ENCODE assay signal across 10 mouse cellular contexts in genomic region chr12:83209461-83209860, GRCm38 (mm10).
DNase-seq lines count a peak whose midpoint lies in the region; ATAC-seq lines count a peak whose summit lies in the region.
"Had no signal": no experiment of that assay in that cellular context is flagged by ENCODE, and none has a peak within 500 bp of the region (broad histone marks: within the 10 kb centered on the region; RNA-seq: fewer than 3 reads in every experiment).

No protein-coding gene starts in this region.

- 46% methylated on average over 6 of the region's 6 CpGs for WGBS in forebrain, embryonic 11.5 days
- WGBS in forebrain, embryonic 15.5 days: 8% methylated on average over 6 of the region's 6 CpGs
- 69% methylated on average over 6 of the region's 6 CpGs for WGBS in midbrain, embryonic 10.5 days
- WGBS in midbrain, embryonic 15.5 days: 34% methylated on average over 6 of the region's 6 CpGs
- 36% methylated on average over 6 of the region's 6 CpGs for WGBS in liver, embryonic 16.5 days (ENCODE audit: insufficient replicate concordance)

- no peaks in the 10 kb centered on the region for H3K27me3 ChIP-seq in forebrain, embryonic 11.5 days (ENCODE audit: control insufficient read depth, insufficient read depth, low read length)
- H3K27me3 ChIP-seq in forebrain, embryonic 15.5 days: no peaks in the 10 kb centered on the region
- H3K27me3 ChIP-seq in midbrain, embryonic 10.5 days (ENCODE audit: low read depth, poor library complexity, severe bottlenecking): peaks cover 5% of the 10 kb centered on the region; the same call in 1 of the 2 replicates
- H3K27me3 ChIP-seq in midbrain, embryonic 15.5 days (replicated peaks): no peaks in the 10 kb centered on the region
- no peaks in the 10 kb centered on the region for H3K27me3 ChIP-seq in liver, embryonic 16.5 days (ENCODE audit: control insufficient read depth, insufficient read depth, low read depth, low read length)

- ATAC-seq in forebrain, embryonic 11.5 days (replicated peaks; ENCODE audit: low FRiP score): no peak
- no peak; the same call in 1 of the 2 replicates for ATAC-seq in forebrain, embryonic 15.5 days (replicated peaks)
- ATAC-seq in midbrain, embryonic 15.5 days (replicated peaks): no peak
- 0 out of 2 replicates have a peak, but pooled peaks have one; percentile 21 for ATAC-seq in liver, embryonic 16.5 days (ENCODE audit: low read depth)

- no peak overlapping the region for H3K4me3 ChIP-seq in forebrain, embryonic 11.5 days (ENCODE audit: low read depth, low read length)
- no peak overlapping the region for H3K4me3 ChIP-seq in forebrain, embryonic 15.5 days
- no peak overlapping the region for H3K4me3 ChIP-seq in midbrain, embryonic 10.5 days
- no peak overlapping the region for H3K4me3 ChIP-seq in midbrain, embryonic 15.5 days
- H3K4me3 ChIP-seq in liver, embryonic 16.5 days (ENCODE audit: low read depth, low read length): no peak overlapping the region

- DNase-seq in forebrain, embryonic 11.5 days (ENCODE audit: low spot score): peak; percentile 51
- no peak for DNase-seq in midbrain, embryonic 10.5 days (ENCODE audit: low spot score)
- peak; percentile 66 to 73 for DNase-seq in cerebellum, postnatal 25 days
- DNase-seq in spleen, postnatal 4 days (ENCODE audit: low spot score in 2 of 2): no peak
- DNase-seq in adipocyte (ENCODE audit: low spot score): no peak
- DNase-seq: layer of hippocampus, adult 9-11 months; thymus, postnatal 25 days had no signal

- H3K9me3 ChIP-seq in forebrain, embryonic 11.5 days (ENCODE audit: control insufficient read depth, low read length): no peaks in the 10 kb centered on the region
- no peaks in the 10 kb centered on the region for H3K9me3 ChIP-seq in forebrain, embryonic 15.5 days
- no peaks in the 10 kb centered on the region for H3K9me3 ChIP-seq in midbrain, embryonic 10.5 days (replicated peaks)
- H3K9me3 ChIP-seq in midbrain, embryonic 15.5 days: no peaks in the 10 kb centered on the region
- H3K9me3 ChIP-seq in liver, embryonic 16.5 days (replicated peaks; ENCODE audit: control insufficient read depth, low read length): no peaks in the 10 kb centered on the region

- H3K9ac ChIP-seq in forebrain, embryonic 11.5 days (ENCODE audit: low read length): no peak overlapping the region
- no peak overlapping the region for H3K9ac ChIP-seq in forebrain, embryonic 15.5 days (replicated peaks)
- no peak overlapping the region for H3K9ac ChIP-seq in midbrain, embryonic 15.5 days
- H3K9ac ChIP-seq in liver, embryonic 16.5 days (ENCODE audit: low read depth, low read length): no peak overlapping the region

- H3K27ac ChIP-seq in forebrain, embryonic 11.5 days (ENCODE audit: low read depth, low read length): 0 out of 2 replicates have a peak overlapping the region, but pooled peaks have one; percentile 25
- H3K27ac ChIP-seq in forebrain, embryonic 15.5 days (replicated peaks): no peak overlapping the region
- H3K27ac ChIP-seq in midbrain, embryonic 10.5 days (replicated peaks): 0 out of 2 replicates have a peak overlapping the region, but pooled peaks have one; percentile 34
- no peak overlapping the region for H3K27ac ChIP-seq in midbrain, embryonic 15.5 days
- no peak overlapping the region for H3K27ac ChIP-seq in liver, embryonic 16.5 days (ENCODE audit: low read length)

- H3K36me3 ChIP-seq in forebrain, embryonic 11.5 days (ENCODE audit: control insufficient read depth, insufficient read depth, low read length): no peaks in the 10 kb centered on the region
- no peaks in the 10 kb centered on the region for H3K36me3 ChIP-seq in forebrain, embryonic 15.5 days
- H3K36me3 ChIP-seq in midbrain, embryonic 10.5 days: no peaks in the 10 kb centered on the region
- no peaks in the 10 kb centered on the region for H3K36me3 ChIP-seq in midbrain, embryonic 15.5 days (replicated peaks)
- H3K36me3 ChIP-seq in liver, embryonic 16.5 days (ENCODE audit: control insufficient read depth, insufficient read depth): no peaks in the 10 kb centered on the region

- H3K4me1 ChIP-seq in forebrain, embryonic 11.5 days (replicated peaks; ENCODE audit: control insufficient read depth, insufficient read depth, low read length): peaks cover 5% of the 10 kb centered on the region; the same call in 1 of the 2 replicates
- peaks cover 32% of the 10 kb centered on the region for H3K4me1 ChIP-seq in forebrain, embryonic 15.5 days
- H3K4me1 ChIP-seq in midbrain, embryonic 10.5 days: peaks cover 61% of the 10 kb centered on the region
- H3K4me1 ChIP-seq in midbrain, embryonic 15.5 days: peaks cover 28% of the 10 kb centered on the region
- H3K4me1 ChIP-seq in liver, embryonic 16.5 days (ENCODE audit: control insufficient read depth, low read depth, low read length): no peaks in the 10 kb centered on the region; the same call in 1 of the 2 replicates

- no peak overlapping the region for H3K4me2 ChIP-seq in forebrain, embryonic 11.5 days (ENCODE audit: low read depth, low read length, severe bottlenecking)
- H3K4me2 ChIP-seq in forebrain, embryonic 15.5 days (replicated peaks): no peak overlapping the region
- no peak overlapping the region for H3K4me2 ChIP-seq in midbrain, embryonic 15.5 days
- no peak overlapping the region for H3K4me2 ChIP-seq in liver, embryonic 16.5 days (ENCODE audit: low read depth, low read length)

Comparison
In these comparisons a context has a peak if more than half of its experiments do, and no peak if none do; other contexts are left out.
1. H3K27ac ChIP-seq: peak in forebrain, embryonic 11.5 days (single experiment) and midbrain, embryonic 10.5 days (single experiment); none in forebrain, embryonic 15.5 days (single experiment), midbrain, embryonic 15.5 days (single experiment) and liver, embryonic 16.5 days (single experiment).
2. DNase-seq: peak in forebrain, embryonic 11.5 days (single experiment) and cerebellum, postnatal 25 days (2 of 2); none in midbrain, embryonic 10.5 days (single experiment), spleen, postnatal 4 days (0 of 2) and adipocyte (single experiment).